Mouse (Mus musculus) lung, embryonic 16.5 days (tissue): ENCODE results near the gene Fermt3. TPM values are rescaled to one million over a fixed set of nuclear protein-coding genes. Genes with fewer than 3 reads are reported as not detected.

ENCODE experiments used
- ATAC-seq: fragments of 200-750 bp; cut with Nextera tagmentation; 2 replicates; pipeline ENCODE4 v1.8.0; 2017; ENCODE audit warnings: low read depth, mild to moderate bottlenecking, moderate library complexity
- H3K27ac ChIP-seq: fragments of 300-500 bp; sonication (generic); 2 replicates; pipeline ENCODE4 v1.5.1; 2014; ENCODE audit warnings: mild to moderate bottlenecking, control low read depth, low read length
- H3K27me3 ChIP-seq: fragments of 300-500 bp; sonication (generic); 2 replicates; pipeline ENCODE4 v1.6.1; 2014; ENCODE audit warnings: low read depth, low read length, mixed read lengths; ENCODE audit not compliant: control insufficient read depth, insufficient read depth
- H3K36me3 ChIP-seq: fragments of 300-500 bp; sonication (generic); 2 replicates; pipeline ENCODE4 v1.6.1; 2014; ENCODE audit warnings: low read length; ENCODE audit not compliant: control insufficient read depth, insufficient read depth
- H3K4me1 ChIP-seq: fragments of 300-500 bp; sonication (generic); replicated peaks from 2 replicates; pipeline ENCODE4 v1.6.1; 2014; ENCODE audit warnings: low read length, mixed read lengths; ENCODE audit not compliant: control insufficient read depth, insufficient read depth
- H3K4me2 ChIP-seq: fragments of 300-500 bp; sonication (generic); 2 replicates; pipeline ENCODE4 v1.6.1; 2014; ENCODE audit warnings: low read depth, low read length, control low read depth
- H3K4me3 ChIP-seq: fragments of 300-500 bp; sonication (generic); 2 replicates; pipeline ENCODE4 v1.5.1; 2014; ENCODE audit warnings: mild to moderate bottlenecking, low read length, control low read depth
- H3K9ac ChIP-seq: fragments of 300-500 bp; sonication (generic); 2 replicates; pipeline ENCODE4 v1.6.1; 2014; ENCODE audit warnings: low read length, control low read depth
- H3K9me3 ChIP-seq: fragments of 300-500 bp; sonication (generic); 2 replicates; pipeline ENCODE4 v1.6.1; 2016; ENCODE audit warnings: low read length; ENCODE audit not compliant: control insufficient read depth
- WGBS: fragments of 180-500 bp; shearing (Covaris S2); extraction: QIAGEN DNeasy Blood & Tissue Kit; methylation state at CpG from one replicate; pipeline ENCODE4 v1.1.7; 2014; 5-methylcytosine and 5-hydroxymethylcytosine counted together
- polyA plus RNA-seq: library from polyadenylated mRNA; unstranded; fragments of >200 nt; fragmentation: Nextera tagmentation; extraction: Ambion mirVana; gene quantifications from 2 replicates; pipeline ENCODE4 v1.2.1, GENCODE M21; 2015

Fermt3 gene
- polyA plus RNA-seq, 1 experiment from 2014 or later: 11.1 TPM

DNA sequence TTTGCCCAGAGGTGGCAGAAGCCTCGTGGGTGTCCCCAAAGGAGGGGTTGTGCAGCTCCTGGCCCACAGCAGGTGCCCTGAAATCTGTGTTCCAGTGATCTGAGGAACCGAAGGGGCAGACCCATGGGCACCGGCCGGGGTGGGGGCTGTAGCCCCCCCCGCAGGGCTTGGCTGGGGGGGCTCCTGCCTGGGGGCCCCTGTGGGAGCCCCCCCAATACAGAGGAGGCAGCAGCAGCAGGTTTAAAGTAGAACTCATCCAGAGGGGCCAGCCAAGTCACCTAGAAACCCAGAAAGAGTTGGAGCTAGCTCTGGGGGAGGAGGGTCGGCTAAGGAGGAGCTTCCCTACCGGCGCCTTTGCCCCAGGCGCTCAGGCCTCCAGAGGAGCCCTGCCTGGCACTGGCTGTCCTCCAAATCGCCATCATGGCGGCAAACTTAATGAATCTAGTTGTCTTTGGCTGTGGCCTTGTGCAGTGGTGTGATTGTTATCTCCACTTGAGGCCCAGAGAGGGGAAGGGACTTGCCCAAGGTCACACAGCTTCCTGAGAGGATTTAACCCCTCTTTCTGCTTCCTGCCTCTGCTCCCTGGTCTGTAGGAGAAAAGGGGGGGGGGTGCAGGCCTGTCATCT, 48.7 kb downstream of the Fermt3 start:
- H3K9me3 ChIP-seq: no peaks in the 10 kb centered on the region
- peaks cover 8% of the 10 kb centered on the region for H3K36me3 ChIP-seq
- no peak overlapping the region; the same call in 1 of the 2 replicates for H3K27ac ChIP-seq
- H3K4me3 ChIP-seq: no peak overlapping the region; the same call in 1 of the 2 replicates
- no peak for ATAC-seq
- 21% methylated on average over 11 of the region's 11 CpGs for WGBS
- H3K4me2 ChIP-seq: peak overlapping the region; percentile 79
- H3K4me1 ChIP-seq: peaks cover 24% of the 10 kb centered on the region
- no peaks in the 10 kb centered on the region for H3K27me3 ChIP-seq
- H3K9ac ChIP-seq: peak overlapping the region; percentile 55

GRCm38 (mm10) chr19:6969665-6970381, 49.4 kb downstream of the Fermt3 start:
- ATAC-seq: peak; percentile 82
- Histone ChIP-seq H3K4me3 (peak overlapping the region; percentile 77), H3K4me1 (peaks cover 24% of the 10 kb centered on the region), H3K9ac (peak overlapping the region; percentile 87), H3K36me3 (peaks cover 13% of the 10 kb centered on the region), H3K9me3 (no peaks in the 10 kb centered on the region), H3K27ac (0 out of 2 replicates have a peak overlapping the region, but pooled peaks have one; percentile 43), H3K4me2 (peak overlapping the region; percentile 79), H3K27me3 (no peaks in the 10 kb centered on the region)
- WGBS: 1% methylated on average over 52 of the region's 55 CpGs

DNA sequence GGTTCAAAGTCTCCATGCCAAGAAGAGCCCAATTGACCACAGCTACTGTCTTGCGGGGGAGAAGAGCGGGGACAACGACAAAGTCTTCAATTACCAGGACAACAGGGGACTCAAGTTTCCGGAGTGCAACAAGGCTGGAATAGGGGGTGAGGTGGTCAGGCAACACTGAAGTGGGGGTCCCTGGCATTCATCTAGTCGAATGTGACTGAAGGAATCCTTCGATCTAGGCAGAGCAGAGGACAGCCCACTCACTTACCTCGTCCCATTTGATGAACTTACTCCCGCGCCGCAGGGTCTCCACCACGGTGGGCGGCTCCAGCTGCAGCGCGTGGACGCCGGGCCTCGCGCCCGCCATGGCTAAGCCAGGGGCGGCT, 50.0 kb downstream of the Fermt3 start:
- Histone ChIP-seq H3K4me3 (peak overlapping the region; percentile 77), H3K27me3 (no peaks in the 10 kb centered on the region), H3K27ac (0 out of 2 replicates have a peak overlapping the region, but pooled peaks have one; percentile 43), H3K4me2 (peak overlapping the region; percentile 79), H3K4me1 (peaks cover 24% of the 10 kb centered on the region), H3K9ac (peak overlapping the region; percentile 87), H3K9me3 (no peaks in the 10 kb centered on the region), H3K36me3 (peaks cover 18% of the 10 kb centered on the region)
- ATAC-seq: no peak; the same call in 1 of the 2 replicates
- 0% methylated on average over 20 of the region's 20 CpGs for WGBS

DNA sequence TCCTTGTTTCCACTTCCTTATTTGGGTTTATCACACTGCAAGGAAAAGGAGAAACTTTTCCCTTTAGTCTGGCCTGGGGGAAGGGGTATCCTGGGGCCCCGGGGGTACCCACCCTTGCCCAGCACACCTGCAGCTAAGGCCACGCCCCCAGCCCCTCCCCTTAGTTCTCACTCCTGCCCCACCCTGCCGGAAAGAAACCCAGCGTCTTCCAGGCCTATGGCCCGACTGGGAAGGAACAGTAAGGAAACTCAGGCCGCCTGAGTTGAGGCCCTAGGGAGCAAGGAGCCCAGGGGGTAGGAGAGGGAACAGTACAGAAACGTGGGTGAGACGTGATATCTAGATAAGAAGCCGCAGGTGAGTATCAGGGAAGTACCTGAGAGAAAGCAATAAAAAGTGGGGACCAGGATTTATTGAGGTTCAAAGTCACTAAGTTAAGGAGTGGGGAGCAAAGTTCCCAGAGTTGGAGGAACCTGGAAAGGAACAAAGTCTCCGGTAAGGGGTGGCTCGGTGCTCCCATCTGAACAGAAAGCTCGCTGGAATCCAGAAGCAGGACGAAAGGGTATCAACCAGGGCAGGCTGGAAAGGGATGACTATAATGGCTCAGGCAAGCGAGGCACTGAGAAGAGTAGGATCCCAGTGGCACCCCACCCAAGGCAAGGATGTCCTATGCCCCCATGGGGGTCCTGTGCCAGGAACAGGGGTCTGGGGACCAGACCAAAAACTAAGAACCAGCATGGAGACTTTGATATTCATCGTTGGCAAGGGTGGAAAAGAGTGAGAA, 50.6 kb downstream of the Fermt3 start:
- Histone ChIP-seq H3K4me1 (peaks cover 21% of the 10 kb centered on the region), H3K36me3 (peaks cover 20% of the 10 kb centered on the region), H3K9ac (peak overlapping the region; percentile 87), H3K4me2 (peak overlapping the region; percentile 79), H3K27ac (peak overlapping the region; percentile 30; the same call in 1 of the 2 replicates), H3K4me3 (peak overlapping the region; percentile 77), H3K27me3 (no peaks in the 10 kb centered on the region), H3K9me3 (no peaks in the 10 kb centered on the region)
- 5% methylated on average over 15 of the region's 15 CpGs for WGBS
- peak; percentile 10 for ATAC-seq

DNA sequence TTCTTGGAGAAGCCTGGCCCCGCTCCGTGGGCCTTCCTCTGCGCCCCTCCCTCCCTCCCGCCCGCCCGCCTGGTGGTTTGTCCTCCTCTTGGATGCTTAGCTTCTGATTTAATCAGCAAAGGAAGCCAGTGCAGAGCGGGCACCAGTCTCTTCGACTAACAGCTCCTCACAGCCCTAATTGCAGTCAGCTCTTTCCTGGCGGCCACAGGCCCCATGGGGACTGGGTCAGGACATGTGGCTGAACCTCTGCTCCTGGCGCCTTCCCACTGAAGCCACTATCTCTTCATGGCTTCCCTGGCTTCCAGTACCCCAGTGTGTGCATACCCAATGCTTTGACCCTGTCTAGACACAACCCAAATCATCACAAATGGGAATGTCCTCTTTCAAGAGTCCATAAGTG, 62.8 kb downstream of the Fermt3 start:
- Histone ChIP-seq H3K36me3 (peaks cover 46% of the 10 kb centered on the region), H3K27ac (no peak overlapping the region), H3K9ac (no peak overlapping the region), H3K4me1 (peaks cover 14% of the 10 kb centered on the region), H3K27me3 (no peaks in the 10 kb centered on the region), H3K9me3 (no peaks in the 10 kb centered on the region), H3K4me3 (no peak overlapping the region), H3K4me2 (no peak overlapping the region)
- 87% methylated on average over 10 of the region's 10 CpGs for WGBS
- no peak for ATAC-seq

DNA sequence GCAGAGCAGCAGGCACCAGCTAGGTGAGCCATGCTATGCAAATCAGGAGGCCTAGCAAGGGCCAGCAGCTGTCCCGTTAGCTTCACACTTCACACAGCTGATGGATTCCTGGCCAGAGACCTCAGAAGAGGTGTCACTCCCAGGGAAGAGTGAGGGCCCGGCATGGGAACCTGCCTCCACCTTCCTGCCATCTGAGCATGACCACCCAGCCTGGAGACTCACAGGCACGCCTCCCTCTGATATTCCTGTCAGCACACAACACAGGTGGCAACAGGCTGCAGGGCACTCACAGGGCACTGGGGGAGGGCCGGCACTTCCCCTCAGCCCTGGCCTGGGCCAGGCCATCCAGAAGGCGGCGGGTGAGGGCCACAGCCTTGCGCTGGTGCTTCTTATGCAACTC, 63.8 kb downstream of the Fermt3 start:
- Histone ChIP-seq H3K9ac (no peak overlapping the region), H3K27ac (no peak overlapping the region), H3K4me1 (peaks cover 14% of the 10 kb centered on the region), H3K4me3 (no peak overlapping the region), H3K4me2 (no peak overlapping the region), H3K27me3 (no peaks in the 10 kb centered on the region), H3K9me3 (no peaks in the 10 kb centered on the region), H3K36me3 (peaks cover 46% of the 10 kb centered on the region)
- no peak for ATAC-seq
- WGBS: 69% methylated on average over 7 of the region's 7 CpGs

GRCm38 (mm10) chr19:6954046-6954445, 65.2 kb downstream of the Fermt3 start:
- Histone ChIP-seq H3K27ac (no peak overlapping the region), H3K36me3 (peaks cover 34% of the 10 kb centered on the region), H3K27me3 (no peaks in the 10 kb centered on the region), H3K4me3 (no peak overlapping the region), H3K9ac (no peak overlapping the region), H3K4me1 (peaks cover 21% of the 10 kb centered on the region), H3K4me2 (no peak overlapping the region), H3K9me3 (no peaks in the 10 kb centered on the region)
- WGBS: 48% methylated on average over 9 of the region's 9 CpGs
- no peak for ATAC-seq

GRCm38 (mm10) chr19:6952712-6953037, 66.6 kb downstream of the Fermt3 start:
- Histone ChIP-seq H3K36me3 (peaks cover 21% of the 10 kb centered on the region), H3K4me1 (peaks cover 21% of the 10 kb centered on the region), H3K27me3 (no peaks in the 10 kb centered on the region), H3K4me3 (peak overlapping the region; percentile 68), H3K9ac (peak overlapping the region; percentile 84), H3K4me2 (peak overlapping the region; percentile 88), H3K9me3 (no peaks in the 10 kb centered on the region), H3K27ac (peak overlapping the region; percentile 99)
- ATAC-seq: peak; percentile 13
- WGBS: 1% methylated on average over 3 of the region's 3 CpGs
